Mouse (Mus musculus) cortical plate, adult 2 months (tissue): ENCODE results near the gene Naaladl2.

Source experiments
- CTCF ChIP-seq: fragments of 200-500 bp; IDR thresholded peaks from 2 replicates; pipeline ENCODE4 v1.5.1; 2011; ENCODE audit warnings: mild to moderate bottlenecking, control low read depth, low read length; ENCODE audit not compliant: insufficient read depth; ENCODE audit errors: extremely low read depth
- POLR2A ChIP-seq: fragments of 200-500 bp; IDR thresholded peaks from 2 replicates; pipeline ENCODE4 v1.6.1; 2011; ENCODE audit warnings: mild to moderate bottlenecking, low read length, control low read depth; ENCODE audit not compliant: insufficient read depth; ENCODE audit errors: extremely low read depth

- TF ChIP-seq POLR2A (no peak), CTCF (no peak)
These were observed 752.3 kb downstream of the Naaladl2 start for GRCm38 (mm10) chr3:24391737-24392136.
